Mouse (Mus musculus): Measurements from ENCODE around the gene Gm49333.

DNA sequence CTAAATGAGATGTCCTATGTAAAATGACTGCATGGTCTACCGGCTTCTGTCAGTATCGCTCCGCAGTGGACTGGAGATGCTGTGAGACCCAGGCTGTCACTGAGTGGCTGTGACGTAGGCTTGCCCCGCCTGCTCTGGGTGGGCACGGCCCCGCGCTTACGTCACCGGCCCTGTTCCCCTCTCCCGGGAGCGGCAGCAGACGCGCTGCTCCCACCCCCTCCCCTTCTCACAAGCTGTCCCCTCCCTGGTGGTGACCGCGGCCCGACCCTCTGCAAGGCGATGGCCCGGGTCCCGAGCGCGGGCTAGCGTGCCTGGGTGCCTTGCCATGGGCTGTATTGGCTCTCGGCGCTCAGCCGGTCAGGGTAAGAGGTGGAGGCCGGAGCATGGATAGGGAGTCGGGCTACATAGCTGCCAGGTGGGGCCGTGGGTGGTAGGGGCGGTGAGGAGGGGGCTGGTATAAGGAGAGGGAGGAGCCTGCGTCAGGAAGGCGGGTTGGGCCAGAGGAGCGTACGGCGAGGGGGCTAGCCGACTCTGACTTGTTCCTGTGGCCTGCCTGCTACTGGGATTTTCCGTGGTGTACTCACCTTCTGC, 81.8 kb downstream of the Gm49333 start, which contains the start of gene Fam131a:
- TF ChIP-seq CTCF (IDR thresholded peaks at IDR 0.05; ENCODE audit: low read depth, low read length), result no peak
- TF ChIP-seq EP300 (IDR thresholded peaks at IDR 0.05; ENCODE audit: insufficient read depth, low read depth, low read length), result no peak
- TF ChIP-seq POLR2A (IDR thresholded peaks at IDR 0.05; ENCODE audit: insufficient read depth, low read length), result no peak
